Mouse (Mus musculus) megakaryocyte, embryonic 14.5 days (primary cell): ENCODE data around the gene Col4a1.

Source experiments
- FLI1 ChIP-seq: IDR thresholded peaks from 2 replicates; pipeline ENCODE4 v1.6.1; 2012; ENCODE audit warnings: low read length, inconsistent platforms, mixed read lengths
- GATA1 ChIP-seq: IDR thresholded peaks from 3 replicates; pipeline ENCODE4 v1.6.1; 2012; ENCODE audit warnings: mixed read lengths, low read length, inconsistent platforms, borderline replicate concordance

DNA sequence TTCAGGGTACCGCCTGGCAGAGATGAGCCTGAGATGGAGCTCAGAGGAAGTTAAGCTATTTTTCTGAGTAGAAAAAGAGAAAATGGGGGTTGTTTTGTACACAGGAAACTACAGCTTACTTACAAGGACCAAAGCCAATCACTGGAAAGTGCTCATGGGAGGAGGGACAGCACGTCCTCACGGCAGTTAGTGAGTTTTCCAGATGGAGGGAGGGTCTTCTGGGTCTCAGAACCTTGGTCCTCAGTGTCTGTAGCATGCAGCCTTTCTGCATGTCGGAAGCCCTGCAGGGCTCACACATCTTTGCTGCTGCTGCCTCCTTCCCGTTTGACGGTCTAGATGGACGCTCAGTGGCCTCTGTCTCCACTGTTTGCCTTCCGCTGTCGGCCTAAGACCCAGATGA, 25.9 kb upstream of the Col4a1 start:
- TF ChIP-seq GATA1: no peak
- no peak for TF ChIP-seq FLI1
